Mouse (Mus musculus): ENCODE measurements around the gene 1700003E16Rik. TPM values are rescaled to one million over a fixed set of nuclear protein-coding genes. Genes with fewer than 3 reads are reported as not detected.
"Not testable (repeated sequence)": the region's sequence is repeated elsewhere in the genome, so short reads cannot be mapped to it uniquely, and the experiment has no call there.

The 1700003E16Rik gene
- total RNA-seq, 2 experiments from 2014 or later, result 13.3 to 16.9 TPM

GRCm38 (mm10) chr6:83153038-83153437, 3.2 kb upstream of the 1700003E16Rik start:
- DNase-seq, result no peak
- intact Hi-C loops (cut with DNase I), result no loop called here

DNA sequence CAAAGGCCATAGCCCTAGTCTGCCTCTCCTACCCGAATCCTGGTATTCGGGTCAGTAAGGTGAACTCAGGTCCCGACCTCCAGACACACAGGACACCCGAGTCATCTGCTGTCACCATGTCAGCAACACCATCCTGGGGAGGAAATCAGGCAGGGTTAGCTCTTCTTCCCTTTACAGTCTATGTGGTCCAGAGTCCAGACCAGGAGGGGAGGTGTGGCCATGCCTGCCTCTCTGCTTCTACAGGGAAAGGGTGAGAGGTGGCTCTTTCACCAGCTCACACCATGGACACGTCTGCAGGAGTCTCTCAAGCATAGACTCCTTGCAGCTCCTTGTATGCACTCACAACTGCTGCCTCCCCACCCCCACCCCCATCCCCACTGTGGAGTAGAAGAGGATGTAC, 2.7 kb upstream of the 1700003E16Rik start:
- no peak for DNase-seq
- intact Hi-C loops (cut with DNase I), result no loop called here

DNA sequence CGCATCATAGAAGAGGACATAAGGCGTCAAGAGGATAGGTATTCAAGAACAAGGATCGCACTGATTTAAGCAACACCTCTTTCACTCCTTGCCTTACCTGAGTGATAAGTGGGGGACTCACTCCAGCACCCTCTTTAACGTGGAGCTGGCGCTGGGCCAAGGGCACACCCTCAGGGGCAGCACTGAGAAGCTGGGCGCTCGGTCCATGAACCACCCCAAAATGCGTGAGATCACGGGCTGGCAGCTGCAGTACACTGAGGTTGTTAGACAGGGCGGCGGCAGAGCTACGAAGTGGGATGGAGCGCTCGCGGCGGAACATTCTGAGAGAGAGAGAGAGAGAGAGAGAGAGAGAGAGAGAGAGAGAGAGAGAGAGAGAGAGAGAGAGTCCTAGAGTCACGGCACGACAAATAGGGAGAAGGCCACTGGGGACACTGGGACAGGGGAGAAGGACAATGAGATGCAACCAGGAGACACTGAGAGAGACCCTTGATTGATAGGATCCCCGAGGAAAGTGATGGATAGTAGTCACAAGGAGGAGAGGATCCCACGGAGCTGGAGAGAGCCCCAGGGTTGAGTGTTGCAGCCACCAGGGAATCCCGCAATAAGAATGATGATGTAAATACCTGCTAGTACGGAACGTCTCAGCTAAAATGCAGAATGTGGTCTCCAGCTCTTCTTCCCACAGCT, 509 bp upstream of the 1700003E16Rik start:
- no peak for DNase-seq
- intact Hi-C loops (cut with DNase I), result loop anchor here (5.0 kb wide), 1 partner anchor 38 kb away; the partner anchor contains the start of gene Mogs

DNA sequence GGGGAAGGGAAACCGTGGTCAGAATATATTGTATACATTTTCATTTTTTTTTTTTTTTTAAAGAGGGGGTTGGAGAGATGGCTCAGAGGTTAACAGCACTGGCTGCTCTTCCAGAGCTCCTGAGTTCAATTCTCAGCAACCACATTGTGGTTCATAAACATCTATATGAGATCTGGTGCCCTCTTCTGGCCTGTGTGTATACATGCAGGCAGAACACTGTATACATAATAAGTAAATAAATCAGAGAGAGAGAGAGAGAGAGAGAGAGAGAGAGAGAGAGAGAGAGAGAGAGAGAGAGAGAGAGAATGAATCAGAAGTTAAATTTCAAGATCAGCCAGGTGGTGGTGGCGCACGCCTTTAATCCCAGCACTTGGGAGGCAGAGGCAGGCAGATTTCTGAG, 3.3 kb downstream of the 1700003E16Rik start:
- DNase-seq, result not testable (repeated sequence)
- intact Hi-C loops (cut with DNase I), result loop anchor here (5.0 kb wide), 1 partner anchor 42 kb away; the partner anchor contains the start of gene Mogs

DNA sequence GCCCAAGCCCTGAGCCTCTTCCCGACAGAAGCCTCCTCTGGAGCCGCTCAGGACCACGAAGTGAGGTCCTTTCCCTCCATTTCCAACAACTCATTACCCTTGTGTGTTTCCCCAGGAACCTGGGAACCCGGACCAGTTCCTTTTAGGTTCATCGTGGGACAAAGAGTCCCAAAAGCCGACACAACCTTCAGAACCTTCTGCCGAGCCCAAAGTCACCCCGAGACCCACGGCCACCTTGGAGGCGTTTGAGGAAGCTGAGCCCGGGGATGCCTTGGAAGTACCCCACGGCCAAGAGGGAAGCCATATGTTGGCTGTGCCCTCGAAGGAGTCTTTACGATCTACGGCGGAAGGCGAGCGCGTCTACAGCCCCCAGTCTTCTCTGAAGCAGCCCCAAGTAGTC, 5.2 kb downstream of the 1700003E16Rik start:
- intact Hi-C loops (cut with DNase I), result no loop called here
- DNase-seq, result no peak

- intact Hi-C loops (cut with DNase I), result no loop called here
- DNase-seq, result no peak
Measured at GRCm38 (mm10) chr6:83161921-83162641, 5.9 kb downstream of the 1700003E16Rik start.

GRCm38 (mm10) chr6:83162701-83163100, 6.5 kb downstream of the 1700003E16Rik start:
- intact Hi-C loops (cut with DNase I), result no loop called here

GRCm38 (mm10) chr6:83165026-83165606, 8.9 kb downstream of the 1700003E16Rik start:
- intact Hi-C loops (cut with DNase I), result no loop called here

More at GRCm38 (mm10) chr6:83162701-83163100, 6.5 kb downstream of the 1700003E16Rik start:
- peak; percentile 61 for DNase-seq

DNA sequence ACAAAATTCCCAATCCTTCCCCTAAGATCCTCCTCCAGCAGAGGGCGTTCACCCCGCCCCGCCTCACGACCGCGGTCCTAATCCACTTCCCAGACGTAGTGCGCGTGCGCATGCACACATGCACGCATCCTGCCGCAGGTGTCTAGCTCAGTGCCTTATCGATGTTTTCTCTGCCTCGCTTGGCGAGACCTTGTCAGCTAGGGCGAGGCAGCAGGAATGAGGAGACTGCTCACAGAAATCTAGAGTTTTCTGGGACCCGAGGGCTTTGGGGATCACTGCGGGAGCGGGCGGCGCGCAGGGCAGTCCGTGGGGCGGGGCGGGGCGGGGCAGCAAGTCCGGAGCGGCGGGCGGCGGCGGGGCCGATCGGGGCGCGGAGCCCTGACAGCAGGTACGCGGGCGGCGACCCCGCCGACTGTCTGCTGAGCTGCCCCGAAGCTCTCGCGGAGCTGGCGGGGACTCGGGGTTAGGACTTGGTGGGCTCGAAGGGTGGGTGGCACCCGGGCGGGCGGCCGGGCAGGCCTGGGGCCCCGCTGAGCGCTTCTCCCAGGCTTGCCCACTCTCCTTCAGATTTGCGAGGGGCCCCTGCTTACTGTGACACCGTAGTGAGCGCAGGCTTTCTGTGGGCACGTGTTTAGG, 9.5 kb downstream of the 1700003E16Rik start, which contains the start of gene Dctn1:
Gene Dctn1 (plus strand): TSS at position 314 of the 636 bp plus-strand sequence.
- peak; percentile 97 for DNase-seq
- intact Hi-C loops (cut with DNase I), result no loop called here

More at GRCm38 (mm10) chr6:83165026-83165606, 8.9 kb downstream of the 1700003E16Rik start:
- DNase-seq, result no peak

DNA sequence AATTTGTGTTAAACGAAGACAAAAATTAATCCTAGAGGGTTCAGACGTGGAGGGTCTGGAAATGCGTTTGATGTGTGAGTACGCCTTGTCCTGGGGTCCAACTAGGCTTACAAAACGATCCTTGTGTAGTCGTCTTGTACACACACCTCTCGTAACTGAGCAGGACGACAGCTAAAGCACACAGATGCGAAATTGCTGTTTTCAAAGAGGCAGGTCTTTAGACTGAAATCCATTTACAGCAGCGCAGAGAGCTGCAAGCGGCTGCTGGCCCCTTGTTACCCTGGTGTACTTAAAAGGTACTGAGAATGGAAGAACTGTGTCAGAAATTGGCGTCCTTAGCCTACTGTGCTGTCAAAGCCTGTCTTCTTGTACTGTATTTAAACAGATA, 10.0 kb downstream of the 1700003E16Rik start:
- intact Hi-C loops (cut with DNase I), result no loop called here
- no peak for DNase-seq

DNA sequence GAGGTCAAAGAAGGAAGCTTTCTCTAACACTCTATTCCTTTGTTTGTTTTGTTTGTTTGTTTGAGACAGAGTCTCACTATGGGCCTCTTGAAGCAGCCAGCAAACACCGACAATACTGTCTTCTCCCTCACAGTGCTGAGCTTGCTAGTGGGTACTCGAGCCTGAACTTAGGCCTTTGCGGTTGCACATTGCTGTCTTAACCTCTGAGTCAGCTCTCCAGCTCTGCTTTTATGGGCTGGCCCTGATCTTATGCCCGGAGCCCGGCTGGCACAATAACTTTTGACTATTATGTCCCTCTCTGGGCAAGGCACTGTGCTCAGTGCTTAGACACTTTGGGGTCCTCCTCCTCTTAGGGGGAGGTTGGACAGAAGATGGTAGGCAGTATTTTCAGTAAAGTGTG, 13.7 kb downstream of the 1700003E16Rik start:
- intact Hi-C loops (cut with DNase I), result no loop called here
- DNase-seq, result no peak

DNA sequence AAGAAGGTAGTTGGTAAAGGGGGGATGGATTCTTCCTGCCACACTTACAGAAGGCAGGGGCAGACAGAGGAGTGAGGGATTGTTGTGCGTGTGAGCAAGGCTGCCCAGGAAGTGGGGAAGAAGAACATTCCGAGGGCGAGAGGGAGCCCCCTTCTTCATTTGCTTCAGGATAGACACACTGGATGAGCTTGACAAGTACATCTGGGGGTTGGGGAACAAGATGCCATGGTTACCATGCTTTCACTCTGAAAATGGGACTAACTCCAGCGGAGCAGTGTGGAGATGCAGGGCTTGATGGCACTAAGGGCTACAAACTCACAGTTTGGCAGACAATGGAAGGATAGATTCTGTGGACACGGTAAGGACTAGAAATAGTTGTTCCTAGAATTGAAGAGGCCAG, 14.9 kb downstream of the 1700003E16Rik start:
- intact Hi-C loops (cut with DNase I), result no loop called here
- no peak for DNase-seq

- DNase-seq, result no peak
- intact Hi-C loops (cut with DNase I), result no loop called here
Measured at GRCm38 (mm10) chr6:83172240-83172920, 16.2 kb downstream of the 1700003E16Rik start.

- peak; percentile 50 for DNase-seq
- intact Hi-C loops (cut with DNase I), result no loop called here
Measured at GRCm38 (mm10) chr6:83175996-83176395, 19.8 kb downstream of the 1700003E16Rik start.

DNA sequence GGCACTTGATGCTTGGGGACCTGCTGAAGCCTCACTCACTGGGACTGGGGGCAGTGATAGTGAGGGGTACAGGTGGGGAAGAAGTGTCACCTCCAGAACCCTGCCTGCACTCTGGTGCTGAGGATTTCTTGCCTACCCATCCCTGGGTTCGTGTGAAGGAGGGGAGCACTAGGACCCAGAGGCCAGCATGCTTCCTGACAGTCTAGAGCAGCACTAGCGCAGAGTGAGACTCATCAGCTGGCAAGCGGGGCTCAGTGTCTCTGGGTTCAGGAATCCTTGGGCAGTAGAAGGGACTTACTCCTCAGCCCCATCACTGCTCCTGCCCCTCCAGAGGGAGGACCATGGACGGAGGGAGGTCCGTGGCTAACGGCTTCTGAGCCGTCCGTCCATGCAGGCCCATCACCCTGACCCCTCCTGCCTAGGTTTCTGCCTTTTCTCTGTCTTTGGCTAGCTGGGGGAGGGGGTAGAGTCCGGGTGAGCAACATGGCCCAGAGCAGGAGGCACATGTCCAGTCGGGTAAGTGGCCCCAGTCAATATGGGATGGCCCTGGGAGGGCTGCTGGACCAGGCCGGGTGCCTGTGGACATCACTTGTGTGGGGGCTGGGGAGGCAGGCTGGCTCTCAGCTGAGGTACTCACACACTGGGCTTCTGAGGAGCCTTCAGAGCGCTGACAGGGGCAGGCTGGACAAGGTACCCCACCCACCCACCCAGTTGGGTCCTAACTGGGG, 23.4 kb downstream of the 1700003E16Rik start:
- peak; percentile 48 for DNase-seq

GRCm38 (mm10) chr6:83180605-83181004, 24.4 kb downstream of the 1700003E16Rik start:
- DNase-seq, result no peak
- intact Hi-C loops (cut with DNase I), result no loop called here

More for the DNA sequence above, 23.4 kb downstream of the 1700003E16Rik start:
- intact Hi-C loops (cut with DNase I), result no loop called here

DNA sequence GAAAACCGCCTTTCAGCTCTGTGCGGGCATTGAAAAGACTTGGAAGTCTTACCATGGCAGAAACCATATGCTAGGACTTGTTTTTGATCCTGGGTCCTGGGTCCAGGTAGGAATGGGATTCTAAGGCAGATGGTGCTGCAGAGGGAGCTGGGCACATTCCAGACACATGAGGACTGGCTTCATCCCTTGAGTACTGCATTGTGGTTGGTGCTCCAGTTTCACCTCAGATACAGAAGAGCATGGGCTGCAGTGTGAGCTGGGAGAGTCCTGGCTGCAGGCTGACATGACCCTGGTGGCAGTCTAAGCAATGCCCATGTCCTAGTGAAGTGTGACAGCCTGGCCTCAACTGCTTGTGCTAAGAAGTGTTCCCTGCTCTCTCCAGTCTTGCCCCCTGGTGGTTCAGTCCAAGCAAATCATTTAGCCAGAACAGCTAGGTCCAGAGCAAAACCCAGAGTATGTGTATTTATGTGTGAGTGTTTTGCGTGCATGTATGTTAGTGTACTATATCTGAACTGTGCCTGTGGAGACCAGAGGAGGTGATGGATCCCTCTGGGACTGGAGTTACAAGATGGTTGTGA, 28.7 kb downstream of the 1700003E16Rik start:
- no peak for DNase-seq
- intact Hi-C loops (cut with DNase I), result no loop called here

DNA sequence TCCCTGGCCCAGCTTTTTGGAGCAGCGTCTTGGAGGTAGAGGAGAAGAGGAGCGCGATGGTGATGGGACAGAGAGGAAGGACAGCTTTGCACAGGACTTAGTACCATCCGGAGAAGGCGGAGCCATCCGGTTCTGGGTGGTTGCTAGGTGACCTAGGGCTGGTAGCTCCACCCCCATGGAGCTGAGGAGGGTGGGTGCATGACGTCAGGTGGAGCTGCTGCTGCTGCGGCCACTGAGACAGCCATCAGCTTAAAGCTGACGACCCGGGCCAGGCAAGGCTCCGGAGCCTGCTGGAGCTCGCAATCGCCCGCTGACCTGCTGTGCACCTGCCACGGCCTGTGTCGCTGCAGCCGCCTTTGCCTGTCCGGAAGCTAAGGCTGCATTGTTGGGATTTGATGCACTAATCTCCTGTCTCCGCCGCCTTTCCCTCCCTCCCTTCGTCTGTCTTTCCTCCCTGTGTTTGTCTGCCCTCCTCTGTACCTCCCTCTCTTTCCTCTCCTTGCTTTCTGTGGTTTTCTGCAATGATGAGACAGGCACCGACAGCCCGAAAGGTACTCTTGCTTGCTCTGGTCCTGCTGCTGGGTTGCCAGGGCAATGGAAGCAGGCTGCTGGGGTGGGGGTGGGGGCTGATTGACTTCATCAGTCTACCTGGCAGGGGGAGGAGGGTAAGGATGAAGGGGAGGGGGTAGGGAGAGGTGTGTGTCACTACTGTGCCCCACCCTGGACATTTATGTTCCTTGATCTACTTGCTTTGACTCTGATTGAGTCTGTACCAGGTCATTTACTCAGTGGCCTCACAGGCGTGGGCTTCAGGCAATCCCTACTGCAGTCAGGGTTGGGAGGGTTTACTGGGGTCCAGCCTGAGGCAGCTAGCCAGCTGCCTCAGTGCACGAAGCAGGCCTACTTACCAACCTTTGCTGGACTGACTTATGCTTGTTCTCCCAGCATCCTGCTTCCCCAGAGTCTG, 30.0 kb downstream of the 1700003E16Rik start:
- intact Hi-C loops (cut with DNase I), result no loop called here
- DNase-seq, result peak; percentile 89

All from left cerebral cortex, postnatal 4 days (tissue).